Mouse (Mus musculus) thymus, postnatal 0 days (tissue): ENCODE results near the gene Papola. TPM values are rescaled to one million over a fixed set of nuclear protein-coding genes. Genes with fewer than 3 reads are reported as not detected.
"Not testable (repeated sequence)": the region's sequence is repeated elsewhere in the genome, so short reads cannot be mapped to it uniquely, and the experiment has no call there.

Experiments
- DNase-seq: peaks from one replicate; pipeline ENCODE4 v3.0.0-alpha.2; 2015; ENCODE audit warnings: low spot score
- polyA plus RNA-seq: library from polyadenylated mRNA; unstranded; fragments of >200 nt; fragmentation: Nextera tagmentation; extraction: Ambion mirVana; gene quantifications from 2 replicates; pipeline ENCODE4 v1.2.1, GENCODE M21; 2015

Gene Papola
- polyA plus RNA-seq, 1 experiment from 2014 or later: 207 TPM

GRCm38 (mm10) chr12:105805790-105806189 lies 21.3 kb downstream of the Papola start:
- DNase-seq: no peak

- no peak for DNase-seq
Measured at GRCm38 (mm10) chr12:105806205-105806604, 21.7 kb downstream of the Papola start.

- no peak for DNase-seq
Measured at GRCm38 (mm10) chr12:105807416-105807815, 22.9 kb downstream of the Papola start.

- no peak for DNase-seq
Measured at GRCm38 (mm10) chr12:105808945-105809344, 24.5 kb downstream of the Papola start.

- no peak for DNase-seq
Measured at GRCm38 (mm10) chr12:105810608-105811007, 26.1 kb downstream of the Papola start.

- no peak for DNase-seq
Measured at GRCm38 (mm10) chr12:105813957-105814356, 29.5 kb downstream of the Papola start.

- no peak for DNase-seq
Measured at GRCm38 (mm10) chr12:105823472-105823871, 39.0 kb downstream of the Papola start.

- DNase-seq: no peak
Measured at GRCm38 (mm10) chr12:105824743-105825142, 40.2 kb downstream of the Papola start.

GRCm38 (mm10) chr12:105825266-105825665 lies 40.8 kb downstream of the Papola start:
- DNase-seq: no peak

GRCm38 (mm10) chr12:105832541-105832940 lies 48.0 kb downstream of the Papola start:
- no peak for DNase-seq

GRCm38 (mm10) chr12:105834926-105835325 lies 50.4 kb downstream of the Papola start:
- no peak for DNase-seq

- no peak for DNase-seq
Measured at GRCm38 (mm10) chr12:105835571-105835970, 51.1 kb downstream of the Papola start.

GRCm38 (mm10) chr12:105836196-105836595 lies 51.7 kb downstream of the Papola start:
- peak; percentile 32 for DNase-seq

GRCm38 (mm10) chr12:105839096-105839495 lies 54.6 kb downstream of the Papola start:
- peak; percentile 53 for DNase-seq

GRCm38 (mm10) chr12:105840545-105840944 lies 56.1 kb downstream of the Papola start:
- not testable (repeated sequence) for DNase-seq

- DNase-seq: no peak
Measured at GRCm38 (mm10) chr12:105843243-105844005, 58.9 kb downstream of the Papola start.

GRCm38 (mm10) chr12:105844406-105844805 lies 59.9 kb downstream of the Papola start:
- DNase-seq: no peak

- DNase-seq: no peak
Measured at GRCm38 (mm10) chr12:105849102-105849501, 64.6 kb downstream of the Papola start.

GRCm38 (mm10) chr12:105850675-105851074 lies 66.2 kb downstream of the Papola start:
- DNase-seq: no peak

- no peak for DNase-seq
Measured at GRCm38 (mm10) chr12:105852798-105853197, 68.3 kb downstream of the Papola start.

- no peak for DNase-seq
Measured at GRCm38 (mm10) chr12:105854639-105855038, 70.1 kb downstream of the Papola start.

- peak; percentile 23 for DNase-seq
Measured at GRCm38 (mm10) chr12:105857902-105858640, 73.6 kb downstream of the Papola start.

- no peak for DNase-seq
Measured at GRCm38 (mm10) chr12:105862072-105862471, 77.6 kb downstream of the Papola start.
